Mouse (Mus musculus) ovary, adult 10 weeks (tissue): ENCODE data around the gene Olfr611. TPM values are rescaled to one million over a fixed set of nuclear protein-coding genes. Genes with fewer than 3 reads are reported as not detected.

Experiments used
- polyA plus RNA-seq: library from polyadenylated mRNA; stranded (reverse); fragments of 350-450 nt; fragmentation: Illumina TruSeq; extraction: RNeasy Lipid Tissue Mini Kit (QIAGEN cat#74804); gene quantifications from one replicate; pipeline ENCODE4 v1.2.3, GENCODE M21; 2014

Olfr611 gene
- polyA plus RNA-seq, result not detected

GRCm38 (mm10) chr7:103520746-103521145 is at the start of gene Olfr611:
Gene Olfr611, minus strand, starts transcription at chr7:103520846.

GRCm38 (mm10) chr7:103569043-103569442 is 48.4 kb upstream of the Olfr611 start, which contains the start of gene Olfr616:
Gene Olfr616, minus strand, starts transcription at chr7:103569143.

GRCm38 (mm10) chr7:103555779-103556178 is 35.1 kb upstream of the Olfr611 start, which contains the start of gene Olfr615:
Gene Olfr615, plus strand, starts transcription at chr7:103556079.

GRCm38 (mm10) chr7:103547774-103548173 is 27.1 kb upstream of the Olfr611 start, which contains the start of gene Olfr613:
Gene Olfr613, plus strand, starts transcription at chr7:103548074.

GRCm38 (mm10) chr7:103542617-103543016 is 22.0 kb upstream of the Olfr611 start, which contains the start of gene Olfr612:
Gene Olfr612, minus strand, starts transcription at chr7:103542717.

GRCm38 (mm10) chr7:103512022-103512421 is 8.6 kb downstream of the Olfr611 start, which contains the start of gene Olfr610:
Gene Olfr610, minus strand, starts transcription at chr7:103512122.

GRCm38 (mm10) chr7:103497962-103498361 is 22.7 kb downstream of the Olfr611 start, which contains the start of gene Olfr609:
Gene Olfr609, minus strand, starts transcription at chr7:103498062.

GRCm38 (mm10) chr7:103469577-103469976 is 51.1 kb downstream of the Olfr611 start, which contains the start of gene Olfr608:
Gene Olfr608, plus strand, starts transcription at chr7:103469877.

Other genes starting within 250 kb of the Olfr611 start
- not detected for gene Olfr596, start 215.2 kb downstream of the Olfr611 start, polyA plus RNA-seq
- gene Olfr597, start 204.5 kb downstream of the Olfr611 start, polyA plus RNA-seq, result not detected
- not detected for gene Olfr598, start 197.3 kb downstream of the Olfr611 start, polyA plus RNA-seq
- not detected for gene Olfr599, start 184.9 kb downstream of the Olfr611 start, polyA plus RNA-seq
- gene Olfr600, start 171.2 kb downstream of the Olfr611 start, polyA plus RNA-seq, result not detected
- not detected for gene Olfr601, start 158.2 kb downstream of the Olfr611 start, polyA plus RNA-seq
- gene Olfr603, start 134.7 kb downstream of the Olfr611 start, polyA plus RNA-seq, result not detected
- gene Usp17lc, start 105.8 kb downstream of the Olfr611 start, polyA plus RNA-seq, result not detected
- gene Olfr605, start 75.4 kb downstream of the Olfr611 start, polyA plus RNA-seq, result not detected
- not detected for gene Olfr606, start 71.8 kb downstream of the Olfr611 start, polyA plus RNA-seq
- not detected for gene Olfr607, start 56.7 kb downstream of the Olfr611 start, polyA plus RNA-seq
- not detected for gene Olfr608, start 51.0 kb downstream of the Olfr611 start, polyA plus RNA-seq
- gene Olfr609, start 22.8 kb downstream of the Olfr611 start, polyA plus RNA-seq, result not detected
- gene Olfr610, start 8.7 kb downstream of the Olfr611 start, polyA plus RNA-seq, result not detected
- not detected for gene Olfr612, start 21.9 kb upstream of the Olfr611 start, polyA plus RNA-seq
- not detected for gene Olfr613, start 27.2 kb upstream of the Olfr611 start, polyA plus RNA-seq
- not detected for gene Olfr615, start 35.2 kb upstream of the Olfr611 start, polyA plus RNA-seq
- gene Olfr616, start 48.3 kb upstream of the Olfr611 start, polyA plus RNA-seq, result not detected
- gene Olfr617, start 52.2 kb upstream of the Olfr611 start, polyA plus RNA-seq, result not detected
- not detected for gene Olfr618, start 69.3 kb upstream of the Olfr611 start, polyA plus RNA-seq
- not detected for gene Olfr619, start 79.7 kb upstream of the Olfr611 start, polyA plus RNA-seq
- not detected for gene Olfr620, start 91.7 kb upstream of the Olfr611 start, polyA plus RNA-seq
- gene Olfr622, start 121.9 kb upstream of the Olfr611 start, polyA plus RNA-seq, result not detected
- gene Olfr623, start 142.9 kb upstream of the Olfr611 start, polyA plus RNA-seq, result not detected
- 0.63 TPM for gene Olfr624, start 150.3 kb upstream of the Olfr611 start, polyA plus RNA-seq
- not detected for gene Olfr625-ps1, start 161.9 kb upstream of the Olfr611 start, polyA plus RNA-seq
- not detected for gene Olfr243, start 193.8 kb upstream of the Olfr611 start, polyA plus RNA-seq
- gene Olfr628, start 209.5 kb upstream of the Olfr611 start, polyA plus RNA-seq, result not detected
- gene Olfr629, start 224.1 kb upstream of the Olfr611 start, polyA plus RNA-seq, result not detected
- not detected for gene Olfr630, start 236.5 kb upstream of the Olfr611 start, polyA plus RNA-seq